Comparison of ENCODE assay signal across 23 mouse cellular contexts in the genomic region with DNA sequence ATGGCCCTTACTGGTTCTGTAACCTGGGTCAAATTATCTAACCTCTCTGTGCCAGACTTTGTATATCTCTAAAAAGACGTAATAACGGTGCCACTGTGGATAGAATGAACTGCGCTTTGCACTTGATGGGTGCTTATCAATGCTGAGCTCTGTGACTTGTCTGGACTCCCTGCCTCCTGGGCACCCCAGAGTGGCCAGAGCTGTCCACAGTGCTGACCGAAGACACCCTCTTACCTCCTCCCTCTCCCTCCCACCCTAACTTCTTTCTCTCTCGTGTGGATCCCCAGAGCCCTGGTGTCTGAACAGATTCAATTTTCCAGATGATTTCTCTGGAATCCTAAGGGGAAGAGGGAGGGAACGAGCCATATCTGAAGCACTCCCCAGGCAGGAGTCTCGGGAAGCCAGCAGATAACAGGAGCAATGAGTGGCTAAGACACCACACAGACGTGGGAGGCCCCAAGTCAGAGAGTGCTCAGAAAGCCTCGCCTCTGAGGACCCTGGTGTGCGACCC. TPM values are rescaled to one million over a fixed set of nuclear protein-coding genes. Genes with fewer than 3 reads are reported as not detected.
DNase-seq lines count a peak whose midpoint lies in the region; ATAC-seq and TF ChIP-seq lines count a peak whose summit lies in the region.
"Had no signal": no experiment of that assay in that cellular context is flagged by ENCODE, and none has a peak within 500 bp of the region (broad histone marks: within the 10 kb centered on the region; RNA-seq: fewer than 3 reads in every experiment).

Gene Gucy2d, plus strand, starts transcription at position 461 of the 511 bp plus-strand sequence.

- H3K36me3 ChIP-seq in kidney, postnatal 0 days (ENCODE audit: insufficient read depth, low read length) = no peaks in the 10 kb centered on the region
- no peaks in the 10 kb centered on the region for H3K36me3 ChIP-seq in kidney, adult 2 months (ENCODE audit: control insufficient read depth, insufficient read depth, low read length)
- H3K36me3 ChIP-seq: embryonic facial prominence, embryonic 10.5 days; heart, embryonic 13.5 days; limb, embryonic 10.5 days; lung, embryonic 15.5 days had no signal

- no peaks in the 10 kb centered on the region for H3K27me3 ChIP-seq in kidney, postnatal 0 days (ENCODE audit: insufficient read depth, low read length)
- H3K27me3 ChIP-seq in kidney, adult 2 months (replicated peaks; ENCODE audit: control insufficient read depth, insufficient read depth, low read length) = no peaks in the 10 kb centered on the region
- H3K27me3 ChIP-seq: lung, embryonic 15.5 days had no signal

- H3K4me2 ChIP-seq in kidney, postnatal 0 days (ENCODE audit: low read length) = no peak within 1 kb of the TSS
- H3K4me2 ChIP-seq: forebrain, embryonic 13.5 days; heart, embryonic 13.5 days; liver, embryonic 11.5 days; lung, embryonic 15.5 days had no signal

- no peak for TF ChIP-seq CTCF in kidney, postnatal 0 days (IDR thresholded peaks at IDR 0.05; ENCODE audit: low read depth)
- no peak for TF ChIP-seq CTCF in kidney, adult 2 months (conservative IDR thresholded peaks at IDR 0.05; ENCODE audit: insufficient read depth, insufficient read length, low read depth, low read length)

- H3K9ac ChIP-seq in kidney, postnatal 0 days (ENCODE audit: low read depth, low read length) = no peak within 1 kb of the TSS
- H3K9ac ChIP-seq: forebrain, embryonic 13.5 days; heart, embryonic 13.5 days; lung, embryonic 15.5 days had no signal

- no peaks in the 10 kb centered on the region for H3K4me1 ChIP-seq in kidney, postnatal 0 days (replicated peaks; ENCODE audit: insufficient read depth, low read length)
- no peaks in the 10 kb centered on the region for H3K4me1 ChIP-seq in kidney, adult 2 months (ENCODE audit: control insufficient read depth, insufficient read depth, low read length)
- H3K4me1 ChIP-seq: embryonic facial prominence, embryonic 10.5 days; forebrain, embryonic 13.5 days; limb, embryonic 10.5 days; lung, embryonic 15.5 days had no signal

- TF ChIP-seq POLR2A in kidney, adult 2 months (IDR thresholded peaks at IDR 0.05; ENCODE audit: low read depth, low read length) = no peak

- peak; percentile 47 for DNase-seq in adrenal gland, postnatal 10 days
- no peak for DNase-seq in adrenal gland, adult 18-20 months (ENCODE audit: low spot score in 2 of 2)
- DNase-seq in kidney, postnatal 0 days (ENCODE audit: low spot score) = peak; percentile 19
- DNase-seq in kidney, adult 2 months = no peak
- DNase-seq in 3T3-L1 (ENCODE audit: low read depth, low spot score) (peak; percentile 29), ZHBTc4 (ENCODE audit: low read depth, low spot score) (peak; percentile 42)
- no peak for DNase-seq in cerebellum, adult 18-20 months
- no peak for DNase-seq in layer of hippocampus, adult 8-10 months (ENCODE audit: low spot score in 2 of 2)
- DNase-seq: cerebellum, postnatal 36 days; gastrocnemius, postnatal 25 days; heart, postnatal 36 days; kidney, adult 18-20 months; thymus, postnatal 25 days had no signal

- 44% methylated on average over 10 of the region's 10 CpGs for WGBS in kidney, postnatal 0 days
- WGBS in kidney, adult 2 months = 43% methylated on average over 10 of the region's 10 CpGs

- ATAC-seq in kidney, postnatal 0 days (replicated peaks; ENCODE audit: low FRiP score, low read depth) = no peak
- ATAC-seq: forebrain, embryonic 13.5 days had no signal

- no peaks in the 10 kb centered on the region for H3K9me3 ChIP-seq in kidney, postnatal 0 days (replicated peaks; ENCODE audit: low read length)
- H3K9me3 ChIP-seq: embryonic facial prominence, embryonic 10.5 days; forebrain, embryonic 13.5 days; heart, embryonic 13.5 days; limb, embryonic 10.5 days; lung, embryonic 15.5 days had no signal

- no peak within 1 kb of the TSS for H3K27ac ChIP-seq in kidney, postnatal 0 days
- no peak within 1 kb of the TSS for H3K27ac ChIP-seq in kidney, adult 2 months (ENCODE audit: insufficient read depth, low read depth, low read length)
- H3K27ac ChIP-seq: embryonic facial prominence, embryonic 10.5 days; forebrain, embryonic 13.5 days; heart, embryonic 13.5 days; limb, embryonic 10.5 days; lung, embryonic 15.5 days had no signal

- H3K4me3 ChIP-seq in kidney, postnatal 0 days (replicated peaks; ENCODE audit: low read depth, low read length) = no peak within 1 kb of the TSS
- H3K4me3 ChIP-seq in kidney, adult 2 months (ENCODE audit: insufficient read depth, low read depth, low read length) = no peak within 1 kb of the TSS
- H3K4me3 ChIP-seq: embryonic facial prominence, embryonic 10.5 days; forebrain, embryonic 13.5 days; heart, embryonic 13.5 days; limb, embryonic 10.5 days; lung, embryonic 15.5 days had no signal

RNA-seq across cellular contexts. Expression of gene Gucy2d, which starts in this region (rescaled TPM):
- total RNA-seq in adrenal gland, postnatal 10 days (2021) = under 1 TPM in 1 of 2 experiments, not detected in 1; 0.09 TPM
- total RNA-seq in adrenal gland, adult 18-20 months (2021) = not detected
- polyA plus RNA-seq in kidney, postnatal 0 days (2015; fragmentation: Nextera tagmentation; extraction: Ambion mirVana) = not detected in 2 replicates
- polyA plus RNA-seq in kidney, adult 2 months (2012; rRNA removed) = not detected in 2 replicates
- under 1 TPM in 1 of 4 experiments, not detected in 3; 0.17 TPM for total RNA-seq in layer of hippocampus, adult 8-10 months (2022)
- total RNA-seq: left cerebral cortex, adult 18-20 months; megakaryocyte progenitor cell, adult 5-6 weeks had no signal
- polyA plus RNA-seq: embryonic facial prominence, embryonic 10.5 days; forebrain, embryonic 13.5 days; heart, embryonic 13.5 days; liver, embryonic 11.5 days; lung, embryonic 15.5 days; midbrain, postnatal 0 days; neural tube, embryonic 11.5 days had no signal

Comparison
In these comparisons a context has a peak if more than half of its experiments do, and no peak if none do; other contexts are left out.
1. Peak in DNase-seq in adrenal gland, postnatal 10 days; RNA of the gene not detected or under 1 TPM.
2. Peak in DNase-seq in kidney, postnatal 0 days; RNA of the gene not detected or under 1 TPM.
3. DNase-seq: peak in 3T3-L1 (single experiment) and ZHBTc4 (single experiment); none in adrenal gland, adult 18-20 months (0 of 2), kidney, adult 2 months (single experiment), cerebellum, adult 18-20 months (0 of 2) and layer of hippocampus, adult 8-10 months (0 of 2).